Mouse (Mus musculus): ENCODE measurements around the gene Aup1. TPM values are rescaled to one million over a fixed set of nuclear protein-coding genes. Genes with fewer than 3 reads are reported as not detected.

Gene Aup1
- polyA plus RNA-seq, 1 experiment from 2014 or later: 186 TPM

DNA sequence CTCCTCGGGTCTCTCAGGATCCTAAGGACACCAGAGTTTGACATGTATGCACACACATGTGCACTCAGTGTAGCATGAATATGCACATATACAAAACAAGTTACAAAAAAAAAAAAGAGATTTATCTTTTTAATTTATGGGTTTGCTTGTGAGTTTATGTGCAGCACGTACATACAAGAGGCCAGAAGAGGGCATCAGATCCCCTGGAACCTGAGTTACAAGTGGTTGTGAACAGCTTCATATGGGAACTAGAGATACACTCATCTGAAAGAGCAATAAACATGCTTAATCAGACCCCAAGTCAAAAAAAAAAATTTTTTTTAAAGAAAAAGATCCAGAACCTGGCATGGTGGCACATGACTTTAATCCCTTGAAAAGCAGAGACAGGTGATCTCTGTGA lies 20.7 kb downstream of the Aup1 start:
- Histone ChIP-seq H3K27ac (replicated peaks) (no peak overlapping the region), H3K4me2 (no peak overlapping the region), H3K4me1 (replicated peaks) (peaks cover 26% of the 10 kb centered on the region), H3K9me3 (no peaks in the 10 kb centered on the region), H3K27me3 (peaks cover 64% of the 10 kb centered on the region), H3K36me3 (0 out of 2 replicates have a peak, but pooled peaks cover 1% of the 10 kb centered on the region), H3K4me3 (no peak overlapping the region), H3K9ac (no peak overlapping the region)
- no peak for ATAC-seq (ENCODE audit: low FRiP score, low read depth)
- WGBS: 13% methylated on average over 2 of the region's 2 CpGs

DNA sequence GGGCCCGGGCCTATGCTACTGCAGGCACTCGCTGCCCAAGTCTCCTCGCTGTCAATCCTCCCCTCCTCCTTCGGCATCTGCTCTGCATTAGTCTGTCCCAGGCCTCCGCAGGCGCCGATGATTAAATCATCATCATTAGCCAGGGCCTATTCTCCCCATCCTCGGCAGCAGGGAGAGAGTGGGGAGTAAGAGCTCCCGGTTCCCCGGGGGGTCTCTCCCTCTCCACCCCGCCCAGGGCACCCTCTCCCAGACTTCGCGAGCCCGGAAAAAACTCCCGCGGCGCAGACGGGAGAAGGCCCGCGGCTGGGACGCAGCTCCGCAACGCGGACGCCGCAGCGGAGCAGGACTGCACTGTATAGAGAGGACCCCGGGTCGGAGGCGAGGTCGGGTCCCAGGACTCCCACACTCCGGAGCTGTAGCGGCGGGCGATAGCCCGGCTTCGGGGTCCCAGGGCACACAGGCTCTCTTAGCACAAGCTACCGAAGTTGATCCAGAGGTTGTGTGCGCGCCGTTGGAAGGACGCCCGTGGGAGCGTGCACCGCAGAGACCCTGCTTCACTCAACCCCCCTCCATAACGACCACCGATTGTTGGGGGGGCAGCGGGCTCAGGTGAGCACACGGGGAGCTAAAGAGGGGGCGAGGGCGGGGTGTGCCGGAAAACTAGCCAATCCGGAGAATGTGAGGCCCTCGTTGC lies 23.5 kb downstream of the Aup1 start, which contains the start of gene Pcgf1:
Pcgf1 (plus strand) TSS at position 240 of the 694 bp plus-strand sequence.
- Histone ChIP-seq H3K27ac (replicated peaks) (peak within 1 kb of the TSS; percentile 95), H3K4me3 (peak within 1 kb of the TSS; percentile 83), H3K9ac (peak within 1 kb of the TSS; percentile 70), H3K27me3 (peaks cover 53% of the 10 kb centered on the region), H3K9me3 (no peaks in the 10 kb centered on the region), H3K4me2 (peak within 1 kb of the TSS; percentile 95), H3K36me3 (peaks cover 10% of the 10 kb centered on the region), H3K4me1 (replicated peaks) (peaks cover 21% of the 10 kb centered on the region)
- peak; percentile 80 for ATAC-seq (ENCODE audit: low FRiP score, low read depth)
- under 1% methylated on average over 54 of the region's 54 CpGs for WGBS

DNA sequence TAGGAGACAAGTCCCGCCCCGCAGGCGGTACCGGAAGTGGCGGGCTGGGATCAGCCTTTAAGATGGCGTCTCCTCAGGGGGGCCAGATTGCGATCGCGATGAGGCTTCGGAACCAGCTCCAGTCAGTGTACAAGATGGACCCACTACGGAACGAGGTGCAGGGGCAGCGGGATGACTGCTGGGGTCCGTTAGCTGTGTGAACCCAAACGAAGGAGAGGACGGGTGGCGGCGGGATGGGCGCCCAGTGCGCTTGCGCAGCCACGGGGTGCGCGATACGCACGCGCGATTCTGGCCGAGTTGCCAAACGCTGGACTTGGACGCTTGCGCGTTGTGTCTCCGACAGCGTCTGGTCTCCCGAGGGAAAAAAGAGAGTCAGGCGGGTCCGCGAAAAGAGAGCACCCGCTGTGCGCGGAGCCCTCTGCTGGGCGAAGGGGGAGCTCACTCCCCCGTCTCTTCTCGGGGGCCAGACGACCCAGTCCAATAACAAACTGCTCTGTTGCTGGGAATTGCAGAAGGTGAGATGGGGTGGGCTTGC lies 24.1 kb downstream of the Aup1 start:
- peak; percentile 94 for ATAC-seq (ENCODE audit: low FRiP score, low read depth)
- Histone ChIP-seq H3K27ac (replicated peaks) (peak overlapping the region; percentile 95), H3K4me1 (replicated peaks) (peaks cover 21% of the 10 kb centered on the region), H3K9ac (peak overlapping the region; percentile 70), H3K27me3 (peaks cover 55% of the 10 kb centered on the region), H3K4me2 (peak overlapping the region; percentile 95), H3K36me3 (peaks cover 10% of the 10 kb centered on the region), H3K4me3 (peak overlapping the region; percentile 83), H3K9me3 (no peaks in the 10 kb centered on the region)
- WGBS: under 1% methylated on average over 46 of the region's 46 CpGs

DNA sequence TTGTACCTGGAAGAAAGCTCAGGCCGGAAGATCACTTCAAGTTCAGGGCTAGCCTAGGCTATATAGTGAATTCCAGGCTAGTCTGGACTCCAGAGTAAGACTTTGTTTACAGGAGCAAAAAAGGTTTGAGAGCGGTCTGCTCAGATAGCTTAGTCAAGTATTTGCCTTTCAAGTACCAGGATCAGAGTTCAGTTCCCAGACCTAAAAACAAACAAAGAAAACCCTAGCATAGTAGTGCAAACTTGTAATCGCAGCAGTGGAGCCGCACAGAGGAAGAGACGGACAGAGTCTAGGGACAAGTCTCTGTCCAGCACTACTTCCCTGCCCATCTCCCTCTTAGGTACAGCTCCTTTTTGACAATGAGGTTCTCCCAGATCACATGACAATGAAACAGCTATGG lies 25.9 kb downstream of the Aup1 start:
- H3K4me2 ChIP-seq: no peak overlapping the region
- H3K27ac ChIP-seq (replicated peaks): no peak overlapping the region
- ATAC-seq (ENCODE audit: low FRiP score, low read depth): no peak
- 97% methylated on average over 5 of the region's 5 CpGs for WGBS
- no peaks in the 10 kb centered on the region for H3K9me3 ChIP-seq
- H3K36me3 ChIP-seq: peaks cover 10% of the 10 kb centered on the region
- H3K9ac ChIP-seq: no peak overlapping the region
- H3K4me3 ChIP-seq: no peak overlapping the region
- H3K27me3 ChIP-seq: peaks cover 55% of the 10 kb centered on the region
- H3K4me1 ChIP-seq (replicated peaks): peaks cover 21% of the 10 kb centered on the region

DNA sequence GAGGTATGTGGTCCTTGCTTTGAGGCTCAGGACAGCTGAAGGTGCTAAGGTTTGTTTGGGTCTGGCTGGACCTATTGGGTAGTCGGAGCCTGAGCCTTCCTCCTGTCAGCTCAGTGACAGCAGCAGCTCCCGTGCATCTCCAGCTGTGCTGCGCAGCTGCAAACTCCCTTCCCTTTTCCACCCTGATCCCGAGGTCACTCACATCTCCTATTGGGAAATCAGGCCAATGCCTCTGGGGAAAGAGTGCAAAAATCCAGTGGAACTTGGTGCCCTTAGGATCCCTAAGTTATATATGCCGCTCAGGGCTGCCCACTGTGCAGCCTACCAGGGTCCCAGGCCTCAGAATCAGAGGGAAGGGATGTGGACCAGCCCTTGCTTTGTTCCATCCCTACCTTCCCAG lies 29.2 kb downstream of the Aup1 start:
- WGBS: 18% methylated on average over 5 of the region's 5 CpGs
- Histone ChIP-seq H3K4me3 (no peak overlapping the region), H3K27ac (replicated peaks) (no peak overlapping the region), H3K27me3 (peaks cover 67% of the 10 kb centered on the region), H3K36me3 (peaks cover 10% of the 10 kb centered on the region), H3K4me2 (no peak overlapping the region), H3K4me1 (replicated peaks) (peaks cover 25% of the 10 kb centered on the region), H3K9ac (no peak overlapping the region), H3K9me3 (no peaks in the 10 kb centered on the region)
- no peak for ATAC-seq (ENCODE audit: low FRiP score, low read depth)

DNA sequence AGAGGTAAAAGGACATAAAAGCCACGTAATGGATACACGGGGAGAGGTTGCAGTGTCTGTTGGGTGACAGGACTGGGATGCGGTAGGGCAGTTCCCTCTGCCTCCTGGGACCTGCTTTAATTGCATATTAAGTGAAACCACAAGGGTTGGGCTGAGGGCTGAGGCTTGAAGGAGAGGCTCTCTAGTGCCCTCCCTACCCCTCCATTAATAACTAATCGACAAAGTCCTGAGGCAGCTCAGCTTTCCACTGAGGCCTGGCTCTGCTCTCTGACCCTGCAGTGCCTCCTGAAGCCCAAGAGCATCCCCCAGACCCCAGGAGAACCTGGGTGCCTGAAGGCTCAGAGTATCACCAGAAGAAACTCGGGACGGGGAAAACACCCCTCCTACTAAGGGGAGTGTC lies 30.2 kb downstream of the Aup1 start:
- no peak for ATAC-seq (ENCODE audit: low FRiP score, low read depth)
- WGBS: 3% methylated on average over 6 of the region's 6 CpGs

DNA sequence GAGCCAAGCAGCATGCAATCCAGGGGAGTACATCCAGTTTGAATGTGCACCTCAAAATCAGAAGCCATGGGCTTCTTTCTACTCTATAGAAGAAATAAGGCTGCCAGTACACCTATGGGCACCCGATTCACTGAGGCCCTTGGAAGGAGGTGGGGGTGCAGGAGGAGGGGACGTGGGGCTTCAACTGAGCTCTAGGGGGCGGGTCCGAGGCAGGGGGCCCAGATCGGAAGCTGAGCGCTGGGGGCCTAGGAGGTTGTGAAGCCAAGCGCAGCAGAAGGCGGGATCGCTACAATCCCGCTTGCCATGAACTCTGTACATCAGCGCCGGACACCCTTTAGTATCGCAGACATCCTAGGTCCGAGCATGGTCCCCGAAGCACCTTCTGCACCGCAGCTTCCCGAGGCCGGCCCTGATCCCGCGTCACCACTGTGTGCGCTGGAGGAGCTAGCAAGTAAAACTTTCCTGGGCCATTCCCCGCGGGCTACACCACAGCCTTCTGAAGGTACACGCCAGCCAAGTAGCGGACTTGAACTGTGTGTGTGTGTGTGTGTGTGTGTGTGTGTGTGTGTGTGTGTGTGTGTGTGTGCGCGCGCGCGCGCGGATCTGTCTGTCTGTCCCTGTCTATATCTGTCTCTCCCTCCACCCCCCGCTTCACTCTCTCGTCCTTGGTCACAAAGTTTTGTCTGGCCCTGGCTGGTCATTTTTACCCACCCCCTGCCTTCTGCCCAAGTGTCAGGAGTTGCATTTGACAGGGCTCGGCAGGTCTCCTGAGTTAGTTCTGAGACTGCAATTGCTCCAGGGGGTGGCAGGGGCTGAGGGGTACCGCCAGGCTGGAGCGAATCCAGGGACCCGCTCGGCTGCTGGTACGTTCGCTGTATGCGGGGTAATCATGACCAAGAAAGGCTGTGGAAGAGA lies 32.1 kb downstream of the Aup1 start, which contains the start of gene Lbx2:
Lbx2 (plus strand) TSS at position 247 of the 915 bp plus-strand sequence.
- H3K4me3 ChIP-seq: 0 out of 2 replicates have a peak within 1 kb of the TSS, but pooled peaks have one; percentile 0
- ATAC-seq (ENCODE audit: low FRiP score, low read depth): no peak

More for the DNA sequence above, 30.2 kb downstream of the Aup1 start:
- Histone ChIP-seq H3K4me1 (replicated peaks) (peaks cover 17% of the 10 kb centered on the region), H3K27ac (replicated peaks) (no peak overlapping the region), H3K4me2 (no peak overlapping the region), H3K27me3 (peaks cover 74% of the 10 kb centered on the region), H3K9me3 (no peaks in the 10 kb centered on the region), H3K4me3 (no peak overlapping the region), H3K36me3 (peaks cover 10% of the 10 kb centered on the region), H3K9ac (no peak overlapping the region)

DNA sequence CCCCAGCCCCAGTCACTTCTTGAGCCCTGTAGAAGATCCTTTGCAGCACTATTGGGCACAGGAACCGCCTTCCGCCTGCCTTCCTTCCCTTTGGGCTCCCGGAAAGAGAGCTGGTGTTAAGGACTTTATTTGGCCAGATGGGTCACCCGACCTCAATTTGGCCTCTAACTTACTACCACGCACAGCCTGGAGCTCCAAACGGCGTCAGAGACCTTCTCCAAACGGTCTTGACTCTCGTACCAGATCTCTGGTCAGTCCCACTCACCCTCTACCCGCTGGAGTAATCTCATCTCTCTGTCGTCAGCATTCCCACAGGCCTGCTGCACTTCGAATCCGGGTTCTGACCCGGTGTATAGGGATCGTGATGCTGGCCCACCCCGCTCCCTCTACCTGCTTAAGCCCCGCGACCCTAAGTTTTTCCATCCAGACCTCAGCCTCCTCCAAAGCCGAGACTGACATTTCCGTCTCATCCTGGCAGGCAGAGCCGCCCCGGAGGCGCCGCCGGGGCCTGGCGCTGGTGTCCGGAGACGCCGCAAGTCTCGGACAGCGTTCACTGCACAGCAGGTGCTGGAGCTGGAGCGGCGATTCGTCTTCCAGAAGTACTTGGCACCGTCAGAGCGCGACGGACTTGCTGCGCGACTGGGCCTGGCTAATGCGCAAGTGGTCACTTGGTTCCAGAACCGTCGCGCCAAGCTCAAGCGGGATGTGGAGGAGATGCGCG lies 33.0 kb downstream of the Aup1 start:
- WGBS: 1% methylated on average over 47 of the region's 47 CpGs
- Histone ChIP-seq H3K36me3 (no peaks in the 10 kb centered on the region), H3K27ac (replicated peaks) (no peak overlapping the region), H3K9ac (no peak overlapping the region), H3K4me3 (peak overlapping the region; percentile 1; the same call in 1 of the 2 replicates), H3K9me3 (no peaks in the 10 kb centered on the region), H3K27me3 (peaks cover 84% of the 10 kb centered on the region), H3K4me2 (peak overlapping the region; percentile 37), H3K4me1 (replicated peaks) (peaks cover 12% of the 10 kb centered on the region)
- no peak for ATAC-seq (ENCODE audit: low FRiP score, low read depth)

More for the DNA sequence above, 32.1 kb downstream of the Aup1 start, which contains the start of gene Lbx2:
- no peak within 1 kb of the TSS for H3K27ac ChIP-seq (replicated peaks)
- 5% methylated on average over 42 of the region's 42 CpGs for WGBS
- peaks cover 6% of the 10 kb centered on the region for H3K36me3 ChIP-seq
- peaks cover 12% of the 10 kb centered on the region for H3K4me1 ChIP-seq (replicated peaks)
- H3K9ac ChIP-seq: no peak within 1 kb of the TSS
- H3K4me2 ChIP-seq: peak within 1 kb of the TSS; percentile 37; the same call in 1 of the 2 replicates
- H3K9me3 ChIP-seq: no peaks in the 10 kb centered on the region
- H3K27me3 ChIP-seq: peaks cover 89% of the 10 kb centered on the region

DNA sequence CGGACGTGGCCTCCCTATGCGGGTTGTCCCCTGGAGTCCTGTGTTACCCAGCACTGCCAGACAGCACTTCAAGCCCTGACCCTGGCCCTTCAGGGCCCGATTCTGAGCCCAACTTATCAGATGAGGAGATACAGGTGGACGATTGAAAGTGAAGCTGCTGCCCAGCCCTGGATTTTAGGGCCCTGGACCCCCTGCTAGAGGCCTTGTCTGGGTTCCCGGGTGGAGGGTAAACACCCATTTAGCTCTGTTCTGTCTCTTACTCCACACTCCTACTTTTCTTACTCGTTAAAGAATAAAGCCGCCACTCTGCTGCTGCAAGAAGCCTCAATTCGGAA lies 33.6 kb downstream of the Aup1 start:
- WGBS: 2% methylated on average over 9 of the region's 9 CpGs
- Histone ChIP-seq H3K9ac (no peak overlapping the region), H3K27me3 (peaks cover 79% of the 10 kb centered on the region), H3K36me3 (no peaks in the 10 kb centered on the region), H3K4me2 (peak overlapping the region; percentile 37), H3K27ac (replicated peaks) (no peak overlapping the region), H3K4me3 (0 out of 2 replicates have a peak overlapping the region, but pooled peaks have one; percentile 1), H3K9me3 (no peaks in the 10 kb centered on the region), H3K4me1 (replicated peaks) (peaks cover 12% of the 10 kb centered on the region)
- ATAC-seq (ENCODE audit: low FRiP score, low read depth): no peak

DNA sequence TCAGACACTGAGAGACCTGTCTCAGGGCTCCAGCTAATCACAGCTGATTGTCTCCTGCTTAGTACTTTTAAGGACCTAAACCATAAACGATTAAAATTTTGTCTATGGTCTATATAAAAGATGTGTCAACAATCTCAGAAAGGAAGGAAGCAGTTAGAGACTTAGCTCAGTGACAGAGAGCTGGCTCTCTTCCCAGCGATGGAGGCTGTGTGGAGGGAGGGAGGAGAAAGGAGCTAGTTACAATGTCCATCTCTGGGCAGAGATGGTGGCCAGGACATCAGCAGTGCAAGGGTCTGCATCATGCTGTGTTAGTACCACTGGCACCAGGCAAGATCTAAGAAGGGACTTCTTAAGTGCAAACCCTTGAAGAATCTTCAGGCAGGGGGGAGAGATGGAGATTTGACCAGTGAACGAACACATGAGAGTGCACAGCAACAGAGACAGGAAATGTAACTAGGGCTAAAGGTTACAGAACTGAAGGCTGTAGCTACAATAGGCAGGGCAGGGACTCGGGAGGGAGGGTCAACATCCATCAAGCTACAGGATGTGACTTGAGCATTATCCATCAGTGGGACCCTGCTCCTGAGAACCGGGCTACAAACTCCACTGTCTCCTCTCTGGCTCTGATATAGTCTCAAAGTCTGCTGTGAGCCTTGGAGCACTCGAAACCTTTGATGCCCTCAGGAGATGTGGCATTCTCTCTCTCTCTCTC lies 38.3 kb downstream of the Aup1 start:
- Histone ChIP-seq H3K27ac (replicated peaks) (no peak overlapping the region), H3K36me3 (no peaks in the 10 kb centered on the region), H3K9me3 (no peaks in the 10 kb centered on the region), H3K4me1 (replicated peaks) (peaks cover 5% of the 10 kb centered on the region; the same call in 1 of the 2 replicates), H3K4me3 (no peak overlapping the region), H3K27me3 (peaks cover 34% of the 10 kb centered on the region), H3K4me2 (no peak overlapping the region), H3K9ac (no peak overlapping the region)
- ATAC-seq (ENCODE audit: low FRiP score, low read depth): no peak
- WGBS: 51% methylated on average over 6 of the region's 6 CpGs

DNA sequence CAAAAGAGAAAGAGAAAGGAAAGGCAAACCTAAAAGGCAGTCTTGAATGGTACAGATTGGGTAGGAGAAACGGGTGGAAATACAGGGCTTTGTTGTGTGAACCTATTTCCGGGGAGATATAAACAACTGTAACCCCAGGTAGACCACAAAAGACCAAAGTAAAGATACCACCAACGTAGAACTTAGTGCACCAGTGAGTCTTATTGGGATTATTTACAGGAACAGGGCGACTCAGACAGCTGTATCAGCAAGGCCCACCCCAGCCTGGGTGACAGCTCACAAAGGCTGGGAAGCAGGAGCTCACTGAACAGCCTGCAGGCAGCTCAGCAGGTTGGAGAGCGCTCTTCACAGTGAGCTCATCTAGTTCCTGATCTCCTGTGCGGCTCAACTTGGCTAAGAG lies 41.6 kb downstream of the Aup1 start:
- Histone ChIP-seq H3K27ac (replicated peaks) (no peak overlapping the region), H3K9me3 (no peaks in the 10 kb centered on the region), H3K9ac (no peak overlapping the region), H3K4me1 (replicated peaks) (0 out of 2 replicates have a peak, but pooled peaks cover 4% of the 10 kb centered on the region), H3K4me3 (no peak overlapping the region), H3K4me2 (no peak overlapping the region), H3K36me3 (no peaks in the 10 kb centered on the region), H3K27me3 (peaks cover 8% of the 10 kb centered on the region)
- ATAC-seq (ENCODE audit: low FRiP score, low read depth): no peak
- WGBS: 41% methylated on average over 6 of the region's 6 CpGs
